42 mouse cellular contexts compared by ENCODE assay signal in genomic region chr6:83722526-83722925, GRCm38 (mm10). TPM values are rescaled to one million over a fixed set of nuclear protein-coding genes. Genes with fewer than 3 reads are reported as not detected.
"Had no signal": no experiment of that assay in that cellular context is flagged by ENCODE, and none has a peak within 500 bp of the region (broad histone marks: within the 10 kb centered on the region; RNA-seq: fewer than 3 reads in every experiment).

No protein-coding gene starts in this region.

- H3K4me3 ChIP-seq: heart, adult 2 months; heart, embryonic 10.5 days; heart, embryonic 12.5 days; hindbrain, embryonic 10.5 days; hindbrain, embryonic 12.5 days; kidney, embryonic 15.5 days; limb, embryonic 13.5 days; limb, embryonic 15.5 days had no signal

- H3K36me3 ChIP-seq: heart, embryonic 10.5 days; heart, embryonic 12.5 days; hindbrain, embryonic 10.5 days; hindbrain, embryonic 12.5 days; kidney, embryonic 15.5 days; limb, embryonic 13.5 days; limb, embryonic 15.5 days had no signal

- H3K4me1 ChIP-seq: heart, embryonic 10.5 days; heart, embryonic 12.5 days; hindbrain, embryonic 10.5 days; hindbrain, embryonic 12.5 days; kidney, embryonic 15.5 days; limb, embryonic 13.5 days; limb, embryonic 15.5 days had no signal

- H3K27ac ChIP-seq: heart, adult 2 months; heart, embryonic 10.5 days; hindbrain, embryonic 10.5 days; hindbrain, embryonic 12.5 days; hindbrain, embryonic 14.5 days; kidney, embryonic 15.5 days; kidney, postnatal 0 days; limb, embryonic 13.5 days; limb, embryonic 15.5 days had no signal

- DNase-seq: gastrocnemius, postnatal 14 days; gastrocnemius, postnatal 36 days; heart, adult 11 months; heart, adult 2 months; heart, postnatal 10 days; heart, postnatal 4 days; kidney, adult 11 months; kidney, adult 2 months; kidney, adult 9 months; kidney, postnatal 14 days; kidney, postnatal 36 days; layer of hippocampus, adult 9-11 months; layer of hippocampus, postnatal 36 days; left cerebral cortex, postnatal 4 days had no signal

- H3K9ac ChIP-seq: heart, embryonic 12.5 days; hindbrain, embryonic 12.5 days; hindbrain, embryonic 14.5 days; kidney, embryonic 15.5 days; limb, embryonic 13.5 days; limb, embryonic 15.5 days had no signal

- H3K9me3 ChIP-seq: heart, embryonic 10.5 days; heart, embryonic 12.5 days; hindbrain, embryonic 10.5 days; hindbrain, embryonic 12.5 days; kidney, embryonic 15.5 days; limb, embryonic 13.5 days; limb, embryonic 15.5 days had no signal

- ATAC-seq: hindbrain, embryonic 16.5 days; intestine, embryonic 16.5 days had no signal

- H3K4me2 ChIP-seq: heart, embryonic 12.5 days; hindbrain, embryonic 12.5 days; hindbrain, embryonic 14.5 days; kidney, embryonic 15.5 days; limb, embryonic 15.5 days had no signal

RNA-seq across cellular contexts. Expression of gene Vax2, which starts 11.5 kb away (rescaled TPM):
- total RNA-seq: gastrocnemius, adult 18-20 months; gastrocnemius, adult 8-10 months; gastrocnemius, postnatal 14 days; gastrocnemius, postnatal 36 days; heart, adult 2 months; heart, postnatal 10 days; heart, postnatal 25 days; heart, postnatal 4 days; layer of hippocampus, adult 18-20 months; layer of hippocampus, adult 8-10 months; layer of hippocampus, postnatal 14 days; layer of hippocampus, postnatal 36 days; left cerebral cortex, adult 18-20 months; left cerebral cortex, adult 8-10 months; left cerebral cortex, postnatal 10 days; left cerebral cortex, postnatal 25 days; left cerebral cortex, postnatal 4 days; liver, adult 2 months had no signal
- polyA plus RNA-seq: gonadal fat pad, adult 2 months; heart, adult 2 months; heart, embryonic 10.5 days; heart, embryonic 14.5 days; heart, embryonic 16.5 days; hindbrain, embryonic 12.5 days; hindbrain, embryonic 14.5 days; hindbrain, embryonic 16.5 days; intestine, embryonic 14.5 days; intestine, embryonic 16.5 days; kidney, adult 2 months; kidney, embryonic 15.5 days; kidney, postnatal 0 days; large intestine, adult 2 months; liver, adult 2 months had no signal

RNA-seq across cellular contexts. Expression of gene Atp6v1b1, which starts 20.3 kb away (rescaled TPM):
- total RNA-seq: gastrocnemius, adult 18-20 months; gastrocnemius, adult 8-10 months; gastrocnemius, postnatal 14 days; gastrocnemius, postnatal 36 days; heart, adult 2 months; heart, postnatal 10 days; heart, postnatal 25 days; heart, postnatal 4 days; left cerebral cortex, adult 8-10 months; left cerebral cortex, postnatal 25 days; liver, adult 2 months had no signal
- polyA plus RNA-seq: heart, embryonic 10.5 days; heart, embryonic 12.5 days; heart, embryonic 14.5 days; hindbrain, embryonic 10.5 days; hindbrain, embryonic 12.5 days; hindbrain, embryonic 14.5 days; hindbrain, embryonic 16.5 days; intestine, embryonic 14.5 days; intestine, embryonic 16.5 days; large intestine, adult 2 months; limb, embryonic 11.5 days; limb, embryonic 13.5 days; limb, embryonic 15.5 days; liver, adult 2 months had no signal

RNA-seq across cellular contexts. Expression of gene Ankrd53, which starts 39.9 kb away (rescaled TPM):
- total RNA-seq: gastrocnemius, adult 18-20 months; gastrocnemius, adult 8-10 months; gastrocnemius, postnatal 14 days; gastrocnemius, postnatal 36 days; heart, adult 2 months; heart, postnatal 10 days; heart, postnatal 25 days; heart, postnatal 4 days; layer of hippocampus, adult 18-20 months; layer of hippocampus, adult 8-10 months; layer of hippocampus, postnatal 14 days; layer of hippocampus, postnatal 36 days; left cerebral cortex, adult 18-20 months; left cerebral cortex, adult 8-10 months; left cerebral cortex, postnatal 10 days; left cerebral cortex, postnatal 25 days; left cerebral cortex, postnatal 4 days; liver, adult 2 months had no signal
- polyA plus RNA-seq: heart, embryonic 12.5 days; heart, embryonic 14.5 days; heart, embryonic 16.5 days; hindbrain, embryonic 10.5 days; hindbrain, embryonic 12.5 days; hindbrain, embryonic 14.5 days; hindbrain, embryonic 16.5 days; intestine, embryonic 14.5 days; intestine, embryonic 16.5 days; kidney, embryonic 15.5 days; large intestine, adult 2 months; liver, adult 2 months had no signal

RNA-seq across cellular contexts. Expression of gene Cd207, which starts 44.9 kb away (rescaled TPM):
- total RNA-seq: gastrocnemius, adult 18-20 months; gastrocnemius, adult 8-10 months; gastrocnemius, postnatal 14 days; layer of hippocampus, adult 18-20 months; layer of hippocampus, adult 8-10 months; layer of hippocampus, postnatal 14 days; layer of hippocampus, postnatal 36 days; left cerebral cortex, adult 18-20 months; left cerebral cortex, postnatal 10 days; left cerebral cortex, postnatal 25 days; left cerebral cortex, postnatal 4 days had no signal
- polyA plus RNA-seq: gonadal fat pad, adult 2 months; heart, embryonic 10.5 days; heart, embryonic 12.5 days; hindbrain, embryonic 10.5 days; hindbrain, embryonic 12.5 days; hindbrain, embryonic 14.5 days; hindbrain, embryonic 16.5 days; intestine, embryonic 14.5 days; intestine, embryonic 16.5 days; kidney, embryonic 15.5 days; kidney, postnatal 0 days; large intestine, adult 2 months; limb, embryonic 11.5 days; limb, embryonic 13.5 days; limb, embryonic 15.5 days had no signal
